Mouse (Mus musculus): ENCODE data around the gene Raet1e.
"Not testable (repeated sequence)": the region's sequence is repeated elsewhere in the genome, so short reads cannot be mapped to it uniquely, and the experiment has no call there.

The Raet1e gene

GRCm38 (mm10) chr10:22158310-22158999 is at the start of gene Raet1e, which contains the start of gene H60b:
Raet1e (plus strand) TSS chr10:22158569.
H60b (plus strand) TSS chr10:22158586.
- peak; percentile 82 for DNase-seq

DNA sequence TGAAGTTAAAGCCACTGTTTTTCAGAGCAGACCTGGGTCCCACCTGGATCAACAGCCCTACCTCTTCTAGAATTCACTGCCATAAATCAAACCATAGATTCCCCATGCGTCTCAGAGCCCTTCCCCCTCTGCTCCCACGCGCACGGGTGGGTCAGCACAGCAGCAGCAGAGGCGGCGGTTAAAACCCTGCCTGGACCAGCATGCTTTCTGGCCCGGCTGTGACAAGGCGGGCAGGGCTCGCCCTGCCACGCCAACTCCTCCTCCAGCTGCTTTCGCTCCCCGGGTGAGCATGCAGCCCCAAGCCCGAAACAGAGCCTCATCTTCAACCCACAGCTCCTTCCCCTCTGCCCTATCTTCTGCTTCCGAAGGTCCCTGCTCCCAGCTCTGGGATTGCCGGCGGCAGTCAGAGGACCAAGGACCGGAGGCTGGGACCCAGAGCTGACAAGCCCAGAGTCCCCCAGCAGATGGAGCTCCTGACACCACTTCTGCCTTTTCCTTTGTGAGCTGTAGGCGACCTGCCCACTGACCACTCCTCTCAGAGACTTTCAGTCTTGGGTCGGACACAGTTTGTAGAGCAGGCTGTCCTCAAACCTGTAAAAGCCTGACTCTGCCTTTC is 17.6 kb upstream of the Raet1e start:
- peak; percentile 88 for DNase-seq

- DNase-seq: peak; percentile 45
Observed at GRCm38 (mm10) chr10:22142194-22142593, 16.2 kb upstream of the Raet1e start.

- no peak for DNase-seq
Observed at GRCm38 (mm10) chr10:22142926-22143325, 15.4 kb upstream of the Raet1e start.

DNA sequence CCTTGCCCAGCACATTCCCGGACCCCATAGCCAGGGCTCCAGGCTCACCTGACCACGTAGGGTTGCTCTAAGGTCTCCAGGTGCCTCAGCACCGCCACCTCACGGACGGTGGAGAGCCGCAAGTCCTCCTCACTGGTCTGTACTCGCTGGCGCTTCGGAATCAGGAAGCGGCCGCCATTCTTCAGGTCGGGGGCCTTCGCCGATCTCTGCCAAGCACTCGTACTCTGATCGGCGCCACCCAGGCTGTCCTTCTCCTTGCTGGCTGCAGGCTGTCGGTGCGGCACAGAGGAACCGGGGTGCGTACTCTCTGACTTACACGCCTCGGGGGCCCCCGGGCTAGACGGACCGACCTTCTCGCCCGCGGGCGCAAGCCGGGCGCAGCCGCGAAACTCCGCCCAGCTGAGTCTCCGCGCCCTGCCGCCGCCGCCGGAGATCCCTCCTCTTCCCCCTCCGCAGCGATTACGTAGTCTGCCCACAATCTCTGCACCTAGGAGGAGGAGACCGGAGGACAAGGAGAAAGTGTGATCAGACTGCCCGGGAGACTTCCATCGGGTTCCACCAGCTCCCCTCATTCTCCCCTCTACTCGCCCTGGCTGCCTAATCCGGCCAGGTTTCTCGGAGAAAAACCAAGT is 9.8 kb upstream of the Raet1e start:
- DNase-seq: peak; percentile 87

- no peak for DNase-seq
Observed at GRCm38 (mm10) chr10:22149073-22149690, 9.2 kb upstream of the Raet1e start, which contains the start of gene E030030I06Rik. E030030I06Rik (minus strand) TSS chr10:22149270.

DNA sequence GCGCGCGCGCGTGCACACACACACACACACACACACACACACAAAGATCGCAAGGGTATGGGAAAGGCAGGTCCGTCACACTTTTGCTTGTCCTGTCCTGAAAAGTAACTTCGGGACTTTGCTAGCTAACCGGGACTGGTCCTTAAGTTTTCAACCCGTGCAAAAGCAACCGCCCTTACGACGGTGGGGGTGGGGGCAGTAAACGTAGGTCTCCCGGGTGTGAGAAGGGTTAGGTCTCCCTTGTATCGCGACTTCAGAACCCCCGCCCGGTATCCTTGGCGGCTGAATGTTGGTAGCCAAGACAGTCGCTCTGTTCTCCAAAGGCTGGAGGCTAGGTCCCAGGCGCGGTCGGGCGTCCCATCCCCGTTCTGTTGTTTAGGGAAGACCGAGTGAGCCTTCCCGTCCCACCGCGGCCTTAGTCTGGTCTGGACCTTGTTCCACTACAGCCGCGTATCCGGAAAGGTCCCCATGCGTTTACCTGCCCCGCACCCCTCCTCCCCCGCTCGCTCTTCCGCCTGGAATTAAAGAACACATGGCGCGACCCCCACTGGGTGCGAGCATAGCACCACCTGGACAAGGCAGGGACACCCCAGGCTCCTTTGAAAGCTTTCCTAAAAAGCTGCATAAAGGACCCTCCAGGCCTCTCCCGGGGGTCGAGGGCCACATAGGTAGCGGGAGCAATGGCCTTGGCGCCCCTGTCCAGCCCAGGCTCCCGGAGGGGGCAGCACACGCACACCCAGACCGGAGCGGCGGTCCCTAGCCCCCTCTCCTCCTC is 8.5 kb upstream of the Raet1e start:
- no peak for DNase-seq

GRCm38 (mm10) chr10:22150593-22150992 is 7.8 kb upstream of the Raet1e start:
- DNase-seq: no peak

- not testable (repeated sequence) for DNase-seq
Observed at GRCm38 (mm10) chr10:22151056-22151862, 7.1 kb upstream of the Raet1e start.

DNA sequence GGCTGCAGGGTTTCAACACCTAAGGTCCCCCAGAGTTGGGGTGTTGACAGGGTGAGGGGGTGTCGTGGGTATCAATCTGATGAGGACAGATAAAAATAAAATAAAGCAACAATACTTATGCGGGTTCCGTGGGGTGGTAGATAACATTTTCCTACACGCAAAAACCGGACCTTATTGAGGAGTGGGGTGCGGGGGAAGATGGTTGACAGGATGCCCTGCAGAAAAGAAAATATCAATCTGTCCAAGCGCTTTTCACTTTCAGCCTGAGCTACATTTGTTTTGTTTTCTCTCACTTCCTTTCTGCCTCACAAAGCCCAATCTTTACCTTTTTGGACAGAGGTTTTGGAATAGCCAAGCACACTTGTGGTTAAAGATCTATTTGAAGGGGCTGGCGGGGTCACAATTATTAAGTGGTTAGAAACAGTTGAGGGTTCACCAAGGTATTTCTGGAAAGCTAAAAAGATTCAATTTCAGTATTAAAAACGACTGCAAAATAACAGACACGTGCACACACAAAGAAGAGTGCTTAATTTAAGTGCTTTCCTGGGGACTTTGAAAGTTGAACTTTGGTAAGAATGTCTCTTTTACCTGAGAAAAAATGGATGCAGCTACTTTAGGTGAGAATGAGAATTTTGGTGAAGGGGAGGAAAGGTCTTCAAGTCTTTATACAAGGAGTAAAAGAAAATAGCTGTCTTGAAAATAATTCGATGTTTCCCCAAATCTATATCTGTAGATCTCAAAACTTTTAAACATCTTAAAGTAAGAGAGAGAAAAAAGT is 6.3 kb upstream of the Raet1e start:
- not testable (repeated sequence) for DNase-seq

- not testable (repeated sequence) for DNase-seq
Observed at GRCm38 (mm10) chr10:22153147-22153690, 5.2 kb upstream of the Raet1e start.

GRCm38 (mm10) chr10:22154127-22154526 is 4.2 kb upstream of the Raet1e start:
- DNase-seq: not testable (repeated sequence)

DNA sequence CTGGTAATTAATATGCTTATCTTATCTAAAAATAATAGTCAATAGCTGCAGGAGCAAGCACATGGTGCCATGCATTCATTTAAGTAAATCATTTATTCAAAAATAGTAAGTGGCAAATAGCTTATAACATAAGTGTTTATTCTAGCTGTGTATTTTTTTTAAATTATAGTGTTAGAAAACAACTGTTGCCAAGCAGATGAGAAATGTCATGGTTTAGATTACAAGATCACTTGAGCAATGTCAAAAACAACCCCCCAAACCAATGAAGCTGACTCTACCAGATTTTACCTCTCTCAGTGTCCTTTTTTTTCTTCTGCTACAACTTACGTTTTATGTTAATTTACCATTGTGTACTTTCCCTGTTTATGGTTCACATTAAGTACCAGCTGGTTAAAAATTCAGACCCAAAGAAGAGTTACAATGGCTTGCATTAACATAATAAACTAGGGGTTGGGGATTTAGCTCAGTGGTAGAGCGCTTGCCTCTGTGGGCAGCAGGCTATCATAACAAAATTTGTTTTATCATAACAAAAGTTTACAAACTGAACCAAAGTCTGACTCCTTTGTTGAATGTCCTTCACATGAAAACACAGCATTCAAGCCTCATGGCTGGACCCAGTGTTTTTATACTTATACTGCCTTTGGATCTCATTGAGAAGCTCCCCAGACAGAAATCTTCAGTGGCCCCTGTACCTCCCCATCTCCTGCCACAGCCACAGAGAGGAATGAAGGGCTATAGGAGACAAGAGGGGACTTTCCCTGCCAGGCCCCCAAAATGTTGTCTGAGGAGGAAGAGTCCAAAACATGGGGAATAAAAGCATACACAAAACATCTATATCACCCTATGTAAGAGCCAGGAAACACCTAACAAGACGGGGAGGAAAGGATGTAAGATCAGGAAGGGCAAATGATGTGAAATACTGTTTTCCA is 3.2 kb upstream of the Raet1e start:
- no peak for DNase-seq

GRCm38 (mm10) chr10:22159131-22159561 is 777 bp downstream of the Raet1e start:
- DNase-seq: no peak

- DNase-seq: no peak
Observed at GRCm38 (mm10) chr10:22159581-22160140, 1.3 kb downstream of the Raet1e start.

DNA sequence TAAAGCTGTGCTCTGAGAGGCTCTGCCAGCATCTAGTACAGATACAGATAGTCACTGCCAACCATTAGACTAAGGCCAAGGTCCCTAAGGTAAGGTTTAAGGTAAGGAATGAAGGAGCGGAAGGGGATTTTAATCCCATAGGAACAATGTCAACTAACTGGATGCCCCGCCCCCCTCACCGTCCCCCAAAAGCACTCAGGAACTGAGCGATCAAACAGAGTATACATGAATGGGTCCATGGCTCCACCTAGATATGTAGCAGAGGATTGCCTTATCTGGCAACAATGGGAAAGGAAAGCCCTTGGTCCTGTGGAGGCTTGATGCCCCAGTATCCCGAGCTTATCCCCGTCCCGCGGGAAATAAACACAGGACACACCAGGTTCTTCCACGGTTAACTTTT is 4.9 kb downstream of the Raet1e start:
- not testable (repeated sequence) for DNase-seq

GRCm38 (mm10) chr10:22163705-22164583 is 5.6 kb downstream of the Raet1e start:
- peak; percentile 77 for DNase-seq
